Mouse (Mus musculus): ENCODE measurements around the gene Fasl. TPM values are rescaled to one million over a fixed set of nuclear protein-coding genes. Genes with fewer than 3 reads are reported as not detected.

The Fasl gene
- polyA plus RNA-seq, 1 experiment from 2014 or later, result 0.28 TPM

GRCm38 (mm10) chr1:161756547-161756946 lies 31.7 kb downstream of the Fasl start:
- Histone ChIP-seq H3K36me3 (no peaks in the 10 kb centered on the region), H3K27ac (replicated peaks) (no peak overlapping the region), H3K27me3 (replicated peaks) (no peaks in the 10 kb centered on the region), H3K4me2 (no peak overlapping the region), H3K4me1 (no peaks in the 10 kb centered on the region), H3K9me3 (replicated peaks) (no peaks in the 10 kb centered on the region), H3K9ac (replicated peaks) (no peak overlapping the region), H3K4me3 (replicated peaks) (no peak overlapping the region)
- no peak for ATAC-seq (ENCODE audit: low FRiP score)
- WGBS, result 92% methylated on average over 3 of the region's 3 CpGs

GRCm38 (mm10) chr1:161751311-161751710 lies 37.0 kb downstream of the Fasl start:
- no peak overlapping the region for H3K4me3 ChIP-seq (replicated peaks)
- no peak overlapping the region for H3K4me2 ChIP-seq
- ATAC-seq (ENCODE audit: low FRiP score), result no peak
- H3K9ac ChIP-seq (replicated peaks), result no peak overlapping the region
- H3K36me3 ChIP-seq, result no peaks in the 10 kb centered on the region
- WGBS, result 70% methylated on average over 8 of the region's 8 CpGs
- no peak overlapping the region for H3K27ac ChIP-seq (replicated peaks)
- no peaks in the 10 kb centered on the region for H3K27me3 ChIP-seq (replicated peaks)
- no peaks in the 10 kb centered on the region for H3K4me1 ChIP-seq
- no peaks in the 10 kb centered on the region for H3K9me3 ChIP-seq (replicated peaks)

- ATAC-seq (ENCODE audit: low FRiP score), result no peak
- 74% methylated on average over 8 of the region's 8 CpGs for WGBS
- Histone ChIP-seq H3K27me3 (replicated peaks) (no peaks in the 10 kb centered on the region), H3K4me2 (no peak overlapping the region), H3K36me3 (no peaks in the 10 kb centered on the region), H3K4me3 (replicated peaks) (no peak overlapping the region), H3K4me1 (no peaks in the 10 kb centered on the region), H3K9me3 (replicated peaks) (no peaks in the 10 kb centered on the region), H3K27ac (replicated peaks) (no peak overlapping the region), H3K9ac (replicated peaks) (no peak overlapping the region)
These were observed 37.7 kb downstream of the Fasl start for GRCm38 (mm10) chr1:161750471-161751041.

GRCm38 (mm10) chr1:161748685-161749084 lies 39.6 kb downstream of the Fasl start:
- ATAC-seq (ENCODE audit: low FRiP score), result no peak
- H3K27me3 ChIP-seq (replicated peaks), result no peaks in the 10 kb centered on the region
- no peaks in the 10 kb centered on the region for H3K36me3 ChIP-seq
- no peak overlapping the region for H3K4me2 ChIP-seq
- H3K4me1 ChIP-seq, result no peaks in the 10 kb centered on the region
- no peak overlapping the region for H3K27ac ChIP-seq (replicated peaks)
- 91% methylated on average over 6 of the region's 6 CpGs for WGBS
- H3K9ac ChIP-seq (replicated peaks), result no peak overlapping the region
- no peak overlapping the region for H3K4me3 ChIP-seq (replicated peaks)
- no peaks in the 10 kb centered on the region for H3K9me3 ChIP-seq (replicated peaks)

GRCm38 (mm10) chr1:161748138-161748537 lies 40.2 kb downstream of the Fasl start:
- H3K9me3 ChIP-seq (replicated peaks), result no peaks in the 10 kb centered on the region
- H3K4me3 ChIP-seq (replicated peaks), result no peak overlapping the region
- no peak overlapping the region for H3K9ac ChIP-seq (replicated peaks)
- no peaks in the 10 kb centered on the region for H3K36me3 ChIP-seq
- no peaks in the 10 kb centered on the region for H3K27me3 ChIP-seq (replicated peaks)
- H3K4me1 ChIP-seq, result no peaks in the 10 kb centered on the region
- H3K27ac ChIP-seq (replicated peaks), result no peak overlapping the region
- no peak for ATAC-seq (ENCODE audit: low FRiP score)
- H3K4me2 ChIP-seq, result no peak overlapping the region
- 57% methylated on average over 8 of the region's 8 CpGs for WGBS

GRCm38 (mm10) chr1:161746542-161747302 lies 41.6 kb downstream of the Fasl start:
- no peak overlapping the region for H3K4me3 ChIP-seq (replicated peaks)
- no peak overlapping the region for H3K9ac ChIP-seq (replicated peaks)
- no peaks in the 10 kb centered on the region for H3K9me3 ChIP-seq (replicated peaks)
- H3K36me3 ChIP-seq, result no peaks in the 10 kb centered on the region
- H3K4me1 ChIP-seq, result no peaks in the 10 kb centered on the region
- H3K4me2 ChIP-seq, result no peak overlapping the region
- H3K27ac ChIP-seq (replicated peaks), result no peak overlapping the region
- WGBS, result 86% methylated on average over 25 of the region's 25 CpGs
- H3K27me3 ChIP-seq (replicated peaks), result no peaks in the 10 kb centered on the region
- ATAC-seq (ENCODE audit: low FRiP score), result no peak

- H3K9me3 ChIP-seq (replicated peaks), result no peaks in the 10 kb centered on the region
- no peak overlapping the region for H3K9ac ChIP-seq (replicated peaks)
- H3K4me2 ChIP-seq, result no peak overlapping the region
- no peak for ATAC-seq (ENCODE audit: low FRiP score)
- no peaks in the 10 kb centered on the region for H3K4me1 ChIP-seq
- H3K27me3 ChIP-seq (replicated peaks), result no peaks in the 10 kb centered on the region
- no peak overlapping the region for H3K27ac ChIP-seq (replicated peaks)
- 90% methylated on average over 4 of the region's 4 CpGs for WGBS
- no peaks in the 10 kb centered on the region for H3K36me3 ChIP-seq
- H3K4me3 ChIP-seq (replicated peaks), result no peak overlapping the region
These were observed 43.4 kb downstream of the Fasl start for GRCm38 (mm10) chr1:161744855-161745254.

- Histone ChIP-seq H3K36me3 (no peaks in the 10 kb centered on the region), H3K4me1 (no peaks in the 10 kb centered on the region), H3K4me2 (no peak overlapping the region), H3K9ac (replicated peaks) (no peak overlapping the region), H3K4me3 (replicated peaks) (no peak overlapping the region), H3K27ac (replicated peaks) (no peak overlapping the region), H3K9me3 (replicated peaks) (no peaks in the 10 kb centered on the region), H3K27me3 (replicated peaks) (no peaks in the 10 kb centered on the region)
- 91% methylated on average over 4 of the region's 4 CpGs for WGBS
- no peak for ATAC-seq (ENCODE audit: low FRiP score)
These were observed 44.1 kb downstream of the Fasl start for GRCm38 (mm10) chr1:161744209-161744608.

- Histone ChIP-seq H3K9me3 (replicated peaks) (no peaks in the 10 kb centered on the region), H3K4me2 (no peak overlapping the region), H3K4me3 (replicated peaks) (no peak overlapping the region), H3K27me3 (replicated peaks) (no peaks in the 10 kb centered on the region), H3K4me1 (no peaks in the 10 kb centered on the region), H3K9ac (replicated peaks) (no peak overlapping the region), H3K36me3 (no peaks in the 10 kb centered on the region), H3K27ac (replicated peaks) (no peak overlapping the region)
- WGBS, result 90% methylated on average over 16 of the region's 16 CpGs
- ATAC-seq (ENCODE audit: low FRiP score), result no peak
These were observed 45.6 kb downstream of the Fasl start for GRCm38 (mm10) chr1:161742481-161743267.

- 6% methylated on average over 3 of the region's 3 CpGs for WGBS
- H3K27me3 ChIP-seq (replicated peaks), result no peaks in the 10 kb centered on the region
- no peak overlapping the region for H3K9ac ChIP-seq (replicated peaks)
- ATAC-seq (ENCODE audit: low FRiP score), result peak; percentile 45; the same call in 1 of the 2 replicates
- H3K27ac ChIP-seq (replicated peaks), result no peak overlapping the region
- no peaks in the 10 kb centered on the region for H3K4me1 ChIP-seq
- H3K4me3 ChIP-seq (replicated peaks), result no peak overlapping the region
- H3K4me2 ChIP-seq, result no peak overlapping the region
- H3K9me3 ChIP-seq (replicated peaks), result no peaks in the 10 kb centered on the region
- H3K36me3 ChIP-seq, result no peaks in the 10 kb centered on the region
These were observed 51.4 kb downstream of the Fasl start for GRCm38 (mm10) chr1:161736848-161737247.

- Histone ChIP-seq H3K4me3 (replicated peaks) (no peak overlapping the region), H3K27ac (replicated peaks) (no peak overlapping the region), H3K36me3 (no peaks in the 10 kb centered on the region), H3K27me3 (replicated peaks) (no peaks in the 10 kb centered on the region), H3K9me3 (replicated peaks) (no peaks in the 10 kb centered on the region), H3K4me1 (no peaks in the 10 kb centered on the region), H3K9ac (replicated peaks) (no peak overlapping the region), H3K4me2 (no peak overlapping the region)
- no peak for ATAC-seq (ENCODE audit: low FRiP score)
- 94% methylated on average over 3 of the region's 3 CpGs for WGBS
These were observed 52.0 kb downstream of the Fasl start for GRCm38 (mm10) chr1:161736255-161736654.
